Mouse (Mus musculus) monocyte, adult 2 months (primary cell): Measurements from ENCODE around the gene Prom2.

Source experiments
- DNase-seq, 2 experiments: peaks; one replicate each; pipeline ENCODE4 v3.0.0; 2022; ENCODE audit warnings: low spot score in 2 of 2, low read depth in 1 of 2

The Prom2 gene

GRCm38 (mm10) chr2:127523950-127524729, 17.1 kb downstream of the Prom2 start:
- no peak for DNase-seq

GRCm38 (mm10) chr2:127522006-127522441, 19.2 kb downstream of the Prom2 start, which contains the start of gene Kcnip3:
TSS of gene Kcnip3 (minus strand) at chr2:127522094.
- DNase-seq = no peak

GRCm38 (mm10) chr2:127521172-127522005, 19.9 kb downstream of the Prom2 start:
- DNase-seq = no peak

- no peak for DNase-seq
Measured at GRCm38 (mm10) chr2:127520123-127520522, 21.1 kb downstream of the Prom2 start.

GRCm38 (mm10) chr2:127519308-127519707, 22.0 kb downstream of the Prom2 start:
- DNase-seq = no peak

GRCm38 (mm10) chr2:127518831-127519230, 22.4 kb downstream of the Prom2 start:
- DNase-seq = no peak

- no peak for DNase-seq
Measured at GRCm38 (mm10) chr2:127518273-127518672, 23.0 kb downstream of the Prom2 start.

GRCm38 (mm10) chr2:127517081-127517480, 24.2 kb downstream of the Prom2 start:
- DNase-seq = no peak

GRCm38 (mm10) chr2:127514380-127515124, 26.7 kb downstream of the Prom2 start:
- no peak for DNase-seq

- no peak for DNase-seq
Measured at GRCm38 (mm10) chr2:127513244-127513643, 28.0 kb downstream of the Prom2 start.

GRCm38 (mm10) chr2:127511426-127511825, 29.8 kb downstream of the Prom2 start:
- DNase-seq = no peak

- DNase-seq = no peak
Measured at GRCm38 (mm10) chr2:127507967-127508660, 33.2 kb downstream of the Prom2 start.

GRCm38 (mm10) chr2:127507077-127507774, 34.0 kb downstream of the Prom2 start:
- DNase-seq = peak; percentile 41 to 65

GRCm38 (mm10) chr2:127506131-127506632, 35.1 kb downstream of the Prom2 start:
- DNase-seq = no peak

- peak in 1 of 2 experiments; percentile 26 for DNase-seq
Measured at GRCm38 (mm10) chr2:127505196-127505595, 36.1 kb downstream of the Prom2 start.

GRCm38 (mm10) chr2:127503751-127504549, 37.3 kb downstream of the Prom2 start:
- DNase-seq = no peak

- DNase-seq = peak in 1 of 2 experiments; percentile 30
Measured at GRCm38 (mm10) chr2:127501061-127501460, 40.2 kb downstream of the Prom2 start.

GRCm38 (mm10) chr2:127498750-127499149, 42.5 kb downstream of the Prom2 start:
- DNase-seq = no peak

- no peak for DNase-seq
Measured at GRCm38 (mm10) chr2:127496321-127496720, 44.9 kb downstream of the Prom2 start.
